8 mouse cellular contexts compared by ENCODE assay signal in genomic region chr11:47988333-47988696, GRCm38 (mm10). TPM values are rescaled to one million over a fixed set of nuclear protein-coding genes. Genes with fewer than 3 reads are reported as not detected.
DNase-seq lines count a peak whose midpoint lies in the region; ATAC-seq and TF ChIP-seq lines count a peak whose summit lies in the region.

No protein-coding gene starts in this region.

- no peaks in the 10 kb centered on the region for H3K36me3 ChIP-seq in embryonic facial prominence, embryonic 14.5 days (ENCODE audit: control insufficient read depth, insufficient read depth, low read length)
- no peaks in the 10 kb centered on the region for H3K36me3 ChIP-seq in heart, embryonic 16.5 days (ENCODE audit: control insufficient read depth, insufficient read depth)
- no peaks in the 10 kb centered on the region for H3K36me3 ChIP-seq in liver, embryonic 14.5 days (replicated peaks; ENCODE audit: control insufficient read depth, insufficient read depth, low read depth)

- H3K9ac ChIP-seq in embryonic facial prominence, embryonic 14.5 days (ENCODE audit: low read depth, low read length) = peak overlapping the region; percentile 73
- peak overlapping the region; percentile 69 for H3K9ac ChIP-seq in heart, embryonic 16.5 days (ENCODE audit: low read length)
- no peak overlapping the region for H3K9ac ChIP-seq in liver, embryonic 14.5 days (replicated peaks)

- peak overlapping the region; percentile 72 for H3K4me3 ChIP-seq in left cerebral cortex, adult 2 months
- H3K4me3 ChIP-seq in embryonic facial prominence, embryonic 14.5 days (ENCODE audit: low read depth, low read length) = peak overlapping the region; percentile 62
- peak overlapping the region; percentile 68 for H3K4me3 ChIP-seq in heart, embryonic 16.5 days (ENCODE audit: low read length)
- H3K4me3 ChIP-seq in liver, embryonic 14.5 days (ENCODE audit: insufficient read depth in 1 of 2, low read depth in 2 of 2, low read length in 2 of 2) = peak overlapping the region in 1 of 2 experiments; percentile 25; a peak in 2 of 4 replicates

- peaks cover 7% of the 10 kb centered on the region; the same call in 1 of the 2 replicates for H3K4me1 ChIP-seq in embryonic facial prominence, embryonic 14.5 days (ENCODE audit: control insufficient read depth, insufficient read depth, low read length)
- no peaks in the 10 kb centered on the region for H3K4me1 ChIP-seq in heart, embryonic 16.5 days (ENCODE audit: control insufficient read depth, insufficient read depth, low read length)
- no peaks in the 10 kb centered on the region for H3K4me1 ChIP-seq in liver, embryonic 14.5 days (replicated peaks; ENCODE audit: control insufficient read depth in 2 of 2, insufficient read depth in 2 of 2, low read length in 1 of 2)

- no peak for TF ChIP-seq EP300 in liver, embryonic 14.5 days (IDR thresholded peaks at IDR 0.05; ENCODE audit: low read depth)

- TF ChIP-seq CTCF in left cerebral cortex, adult 2 months (IDR thresholded peaks at IDR 0.05) = no peak; the same call in 1 of the 2 replicates
- no peak for TF ChIP-seq CTCF in liver, embryonic 14.5 days (IDR thresholded peaks at IDR 0.05; ENCODE audit: low read depth)

- no peaks in the 10 kb centered on the region for H3K9me3 ChIP-seq in embryonic facial prominence, embryonic 14.5 days (ENCODE audit: control insufficient read depth, low read length)
- H3K9me3 ChIP-seq in heart, embryonic 16.5 days (replicated peaks; ENCODE audit: control insufficient read depth, low read length) = no peaks in the 10 kb centered on the region
- H3K9me3 ChIP-seq in liver, embryonic 14.5 days (ENCODE audit: control insufficient read depth, low read length) = no peaks in the 10 kb centered on the region

- intact Hi-C loops in left cerebral cortex, adult 2 months (cut with DNase I) = loop anchor here (5.0 to 10.0 kb wide), 3 partner anchors 96 to 599 kb away; no protein-coding TSS in a partner anchor
- intact Hi-C loops in gastrocnemius, postnatal 36 days (cut with DNase I) = no loop called here

- peak; percentile 48 for ATAC-seq in embryonic facial prominence, embryonic 14.5 days (ENCODE audit: low read depth)
- ATAC-seq in heart, embryonic 16.5 days (replicated peaks; ENCODE audit: extremely low read depth, insufficient read depth, low FRiP score) = peak; percentile 55; the same call in 1 of the 2 replicates
- no peak for ATAC-seq in liver, embryonic 14.5 days (ENCODE audit: insufficient read depth)

- WGBS in embryonic facial prominence, embryonic 14.5 days = under 1% methylated on average over 21 of the region's 31 CpGs
- under 1% methylated on average over 30 of the region's 31 CpGs for WGBS in heart, embryonic 16.5 days
- WGBS in liver, embryonic 14.5 days (ENCODE audit: insufficient replicate concordance) = 1% methylated on average over 31 of the region's 31 CpGs

- DNase-seq in left cerebral cortex, adult 2 months (ENCODE audit: extremely low spot score in 1 of 2, low spot score in 2 of 2) = peak in 1 of 2 experiments; percentile 57
- DNase-seq in left cerebral cortex, adult 9 months (ENCODE audit: low spot score in 2 of 2) = no peak
- no peak for DNase-seq in embryonic facial prominence, embryonic 14.5 days (ENCODE audit: low spot score)
- no peak for DNase-seq in liver, embryonic 14.5 days (ENCODE audit: low read depth in 3 of 3, low spot score in 3 of 3)
- DNase-seq in telencephalon, adult 2 months (ENCODE audit: low read depth, low spot score) = peak; percentile 3
- no peak for DNase-seq in cerebellum, postnatal 14 days
- DNase-seq in gastrocnemius, postnatal 36 days = no peak

- peaks cover 55% of the 10 kb centered on the region for H3K27me3 ChIP-seq in embryonic facial prominence, embryonic 14.5 days (replicated peaks; ENCODE audit: control insufficient read depth, insufficient read depth, low read length)
- H3K27me3 ChIP-seq in heart, embryonic 16.5 days (ENCODE audit: control insufficient read depth, insufficient read depth, low read length) = peaks cover 43% of the 10 kb centered on the region
- H3K27me3 ChIP-seq in liver, embryonic 14.5 days (ENCODE audit: control insufficient read depth, insufficient read depth, low read length) = peaks cover 20% of the 10 kb centered on the region

- H3K27ac ChIP-seq in left cerebral cortex, adult 2 months = peak overlapping the region; percentile 87
- H3K27ac ChIP-seq in embryonic facial prominence, embryonic 14.5 days (replicated peaks; ENCODE audit: low read depth, low read length) = peak overlapping the region; percentile 44; the same call in 1 of the 2 replicates
- no peak overlapping the region for H3K27ac ChIP-seq in heart, embryonic 16.5 days (ENCODE audit: low read length)
- H3K27ac ChIP-seq in liver, embryonic 14.5 days = no peak overlapping the region

- peak overlapping the region; percentile 94 for H3K4me2 ChIP-seq in embryonic facial prominence, embryonic 14.5 days (ENCODE audit: low read depth, low read length)
- H3K4me2 ChIP-seq in heart, embryonic 16.5 days (ENCODE audit: low read depth, low read length) = peak overlapping the region; percentile 99
- peak overlapping the region; percentile 45 for H3K4me2 ChIP-seq in liver, embryonic 14.5 days (ENCODE audit: low read depth)

RNA-seq across cellular contexts. Expression of gene Sgcd, which starts 0.5 kb away (rescaled TPM):
- 10 to 100 TPM; 15.0 to 18.7 TPM for total RNA-seq in left cerebral cortex, adult 2 months (2021)
- polyA plus RNA-seq in embryonic facial prominence, embryonic 14.5 days (2014; fragmentation: Nextera tagmentation; extraction: Ambion mirVana) = 10.7 and 12.0 TPM in 2 replicates
- polyA plus RNA-seq in heart, embryonic 16.5 days (2015; fragmentation: Nextera tagmentation; extraction: Ambion mirVana) = 6.7 and 8.1 TPM in 2 replicates
- polyA plus RNA-seq in liver, embryonic 14.5 days (2012; rRNA removed) = 0.04 TPM in 2 replicates
- polyA plus RNA-seq in liver, embryonic 14.5 days (2014; fragmentation: Nextera tagmentation; extraction: Ambion mirVana) = 0.08 and 0.11 TPM in 2 replicates
- 10 to 100 TPM; 54.2 to 62.1 TPM for total RNA-seq in gastrocnemius, postnatal 36 days (2021)

Comparison
In these comparisons a context has a peak if more than half of its experiments do, and no peak if none do; other contexts are left out.
1. H3K27ac ChIP-seq: peak in left cerebral cortex, adult 2 months (single experiment) and embryonic facial prominence, embryonic 14.5 days (single experiment); none in heart, embryonic 16.5 days (single experiment) and liver, embryonic 14.5 days (single experiment).
2. H3K4me2 ChIP-seq: peak in every context shown above with its lines; median percentile 99 in heart, embryonic 16.5 days; 94 in embryonic facial prominence, embryonic 14.5 days; 45 in liver, embryonic 14.5 days.